Mouse (Mus musculus) ovary, postnatal 36 days (tissue): ENCODE measurements around the gene Rmi2.
"Not testable (repeated sequence)": the region's sequence is repeated elsewhere in the genome, so short reads cannot be mapped to it uniquely, and the experiment has no call there.

ENCODE experiments used
- DNase-seq: peaks from one replicate; pipeline ENCODE4 v3.0.0; 2022; ENCODE audit warnings: low spot score, mixed read lengths

The Rmi2 gene

GRCm38 (mm10) chr16:10834911-10835587 is at the start of gene Rmi2:
Gene Rmi2 (plus strand): TSS chr16:10835059.
- peak; percentile 86 for DNase-seq

DNA sequence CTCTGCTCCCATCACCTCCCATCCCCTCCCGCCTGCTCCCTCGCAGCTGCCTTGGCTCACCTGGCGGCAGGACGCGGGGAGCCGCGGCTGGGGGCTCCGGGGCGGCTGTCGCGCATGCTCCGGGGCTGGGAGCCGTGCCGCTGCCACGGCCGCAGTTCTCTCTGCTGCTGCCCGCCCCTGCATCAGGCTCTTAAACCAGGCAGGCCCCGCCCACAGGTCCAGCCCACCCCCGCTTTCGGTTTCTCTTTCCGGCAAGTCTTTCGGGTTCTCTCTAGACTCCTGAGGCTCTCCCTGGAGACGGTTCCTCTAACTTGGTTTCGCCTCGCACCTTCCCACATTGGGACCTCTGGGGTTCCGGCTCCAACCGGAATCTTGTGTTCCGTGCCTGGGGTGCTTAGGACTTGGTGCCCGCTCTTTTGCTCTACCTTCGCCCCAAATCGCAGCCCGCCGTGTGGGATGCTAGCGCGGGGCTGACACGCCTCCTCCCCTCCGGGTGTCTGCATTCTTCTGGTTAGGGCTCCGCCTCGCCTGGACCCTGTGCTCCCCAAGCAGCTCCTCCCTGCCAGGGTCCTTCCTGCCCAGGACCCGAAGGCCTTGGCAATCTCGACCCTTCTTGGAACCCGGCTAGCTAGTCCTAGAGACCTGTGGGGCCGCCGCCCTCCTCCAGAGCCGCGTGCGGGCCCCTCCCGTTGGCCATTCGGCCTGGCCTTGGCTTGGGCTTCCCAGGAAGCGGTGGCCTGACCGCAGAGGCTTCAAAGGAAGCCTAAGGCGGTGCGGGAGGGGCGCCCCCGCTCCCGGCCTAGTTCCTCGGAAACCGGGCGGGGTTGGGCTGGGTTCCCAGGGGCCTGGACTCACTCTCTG is 49.3 kb upstream of the Rmi2 start, which contains the start of gene Socs1:
Gene Socs1, minus strand, starts transcription at position 166 of the 861 bp plus-strand sequence.
- peak; percentile 91 for DNase-seq

GRCm38 (mm10) chr16:10786288-10786687 is 48.6 kb upstream of the Rmi2 start:
- DNase-seq: peak; percentile 72

GRCm38 (mm10) chr16:10786782-10787547 is 47.9 kb upstream of the Rmi2 start:
- no peak for DNase-seq

DNA sequence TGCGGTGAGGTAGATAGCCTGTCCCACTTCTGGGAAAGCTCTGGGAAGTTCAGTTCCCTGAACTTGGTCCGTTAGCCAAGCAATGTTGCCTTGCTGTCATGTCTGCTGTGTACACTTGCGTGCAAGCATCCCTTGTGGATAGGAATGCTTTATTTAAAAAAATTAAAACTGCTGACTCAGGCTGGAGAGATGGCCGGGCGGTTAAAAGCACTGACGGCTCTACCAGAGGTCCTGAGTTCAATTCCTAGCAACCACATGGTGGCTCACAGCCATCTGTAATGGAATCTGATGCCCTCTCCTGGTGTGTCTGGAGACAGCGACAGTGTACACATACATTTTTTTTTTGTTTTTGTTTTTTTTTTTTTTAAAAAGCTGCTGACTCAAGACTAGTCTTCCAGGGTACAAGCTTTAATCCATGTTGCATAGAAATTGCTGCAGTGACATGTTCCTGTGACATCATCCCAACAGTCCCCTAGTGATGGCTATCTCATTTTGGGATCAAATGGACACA is 47.3 kb upstream of the Rmi2 start:
- no peak for DNase-seq

DNA sequence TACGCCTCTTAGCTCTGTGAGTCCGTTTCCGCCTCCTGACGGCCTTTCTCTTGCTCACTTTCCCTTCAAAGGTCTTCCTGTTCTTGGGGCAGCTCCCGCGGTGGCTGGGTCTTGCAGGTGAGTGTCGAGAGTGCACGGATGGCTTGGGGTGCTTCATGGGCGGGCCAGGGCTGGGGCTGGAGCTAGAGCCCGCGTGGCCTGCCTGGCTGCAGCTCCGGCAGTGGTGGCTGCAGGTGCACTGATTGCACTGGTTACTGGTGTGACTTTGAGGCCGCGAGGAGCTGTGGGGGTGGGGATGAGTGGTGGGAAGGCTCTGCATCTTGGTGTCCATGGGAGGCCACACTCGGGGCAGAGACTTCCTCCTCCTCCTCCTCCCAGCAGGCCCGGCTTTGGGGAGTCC is 46.6 kb upstream of the Rmi2 start, which contains the start of gene Tnp2:
Gene Tnp2, minus strand, starts transcription at position 390 of the 400 bp plus-strand sequence.
- no peak for DNase-seq

DNA sequence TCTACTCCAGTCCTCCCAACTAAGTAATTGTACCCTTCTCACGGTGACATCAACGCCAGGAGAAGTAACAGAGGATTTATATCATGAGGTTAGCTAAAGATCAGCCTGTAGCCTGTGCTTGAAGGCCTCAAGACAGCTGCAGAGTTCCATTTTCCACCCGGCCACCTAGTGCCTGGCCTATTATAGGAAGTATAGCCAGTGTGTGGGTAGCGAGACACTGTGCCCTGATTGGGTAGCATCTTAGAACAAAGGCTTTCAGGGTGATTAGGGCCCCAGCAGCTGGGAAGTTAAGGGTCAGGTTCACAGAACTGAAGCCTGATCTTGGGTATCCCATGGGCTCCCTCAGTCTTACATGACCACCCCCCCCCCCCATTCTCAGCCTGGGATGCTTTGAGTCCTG is 46.0 kb upstream of the Rmi2 start:
- DNase-seq: no peak

- DNase-seq: no peak
These were observed 44.2 kb upstream of the Rmi2 start, which contains the start of gene Prm3 for GRCm38 (mm10) chr16:10790702-10791101. Gene Prm3 (minus strand): TSS chr16:10790914.

GRCm38 (mm10) chr16:10796034-10796433 is 38.8 kb upstream of the Rmi2 start, which contains the start of gene Prm2:
Gene Prm2 (minus strand): TSS chr16:10796134.
- no peak for DNase-seq

- DNase-seq: not testable (repeated sequence)
These were observed 32.4 kb upstream of the Rmi2 start for GRCm38 (mm10) chr16:10802420-10802819.

GRCm38 (mm10) chr16:10805789-10806527 is 28.9 kb upstream of the Rmi2 start, which contains the start of gene Prm1:
Gene Prm1 (minus strand): TSS chr16:10805839.
- DNase-seq: no peak

- no peak for DNase-seq
These were observed 24.5 kb upstream of the Rmi2 start for GRCm38 (mm10) chr16:10810376-10810775.

DNA sequence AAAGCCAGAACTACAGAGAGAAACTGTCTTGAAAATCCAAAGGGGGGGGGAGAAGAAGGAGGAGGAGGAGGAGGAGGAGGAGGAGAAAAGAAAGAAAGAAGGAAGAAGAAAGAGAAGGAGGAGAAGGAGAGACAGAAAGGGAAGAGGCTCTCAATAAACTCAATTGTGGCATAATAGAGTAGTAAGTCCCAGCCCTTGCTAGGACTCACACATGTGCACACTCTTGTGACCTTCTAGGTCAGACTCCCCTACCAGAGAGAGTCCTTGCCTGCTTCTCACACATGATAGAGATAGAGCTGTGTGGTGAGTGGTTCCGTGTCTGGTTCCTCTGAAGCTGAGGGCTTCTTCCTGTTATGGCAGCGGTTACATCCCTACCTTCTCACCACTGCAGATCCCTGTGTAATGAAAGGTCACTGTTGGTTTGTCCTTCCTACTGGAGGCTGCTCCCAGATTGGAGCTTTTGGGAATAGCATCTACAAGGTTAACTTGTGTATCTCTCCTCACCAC is 21.9 kb upstream of the Rmi2 start, which contains the start of gene Gm11172:
Gene Gm11172, plus strand, starts transcription at position 51 of the 507 bp plus-strand sequence.
- no peak for DNase-seq

DNA sequence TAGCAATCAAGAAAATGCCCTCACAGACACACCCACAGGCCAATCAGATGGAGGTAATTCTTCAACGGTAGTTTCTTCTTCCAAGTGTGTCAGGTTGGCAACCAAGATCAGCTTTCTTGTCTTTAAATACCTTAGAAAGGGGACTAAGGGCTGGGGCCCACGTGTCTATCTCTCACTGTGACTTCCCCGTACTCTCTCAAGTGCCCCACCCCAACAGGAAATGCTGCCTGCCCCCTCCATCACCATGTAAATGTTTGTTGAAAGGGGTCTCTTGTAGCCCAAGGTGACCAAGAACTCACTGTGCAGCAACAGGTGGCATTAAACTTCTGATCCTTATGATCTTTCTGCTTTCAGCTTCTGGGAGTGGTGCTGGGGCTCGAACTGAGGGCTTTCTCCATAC is 21.1 kb upstream of the Rmi2 start:
- DNase-seq: no peak

- no peak for DNase-seq
These were observed 20.0 kb upstream of the Rmi2 start for GRCm38 (mm10) chr16:10814864-10815263.

GRCm38 (mm10) chr16:10818579-10819135 is 16.2 kb upstream of the Rmi2 start:
- no peak for DNase-seq

GRCm38 (mm10) chr16:10819966-10820365 is 14.9 kb upstream of the Rmi2 start:
- no peak for DNase-seq

- no peak for DNase-seq
These were observed 13.5 kb upstream of the Rmi2 start for GRCm38 (mm10) chr16:10821387-10821786.

- DNase-seq: no peak
These were observed 10.3 kb upstream of the Rmi2 start for GRCm38 (mm10) chr16:10824536-10824935.

- no peak for DNase-seq
These were observed 9.0 kb upstream of the Rmi2 start for GRCm38 (mm10) chr16:10825840-10826239.
